Mouse (Mus musculus): ENCODE measurements around the gene Myh11. TPM values are rescaled to one million over a fixed set of nuclear protein-coding genes. Genes with fewer than 3 reads are reported as not detected.
A peak's percentile ranks its signal among the peaks of the same experiment; 100 is the strongest.
"Not testable (repeated sequence)": the region's sequence is repeated elsewhere in the genome, so short reads cannot be mapped to it uniquely, and the experiment has no call there.

Gene Myh11
- polyA plus RNA-seq, 1 experiment: not detected

DNA sequence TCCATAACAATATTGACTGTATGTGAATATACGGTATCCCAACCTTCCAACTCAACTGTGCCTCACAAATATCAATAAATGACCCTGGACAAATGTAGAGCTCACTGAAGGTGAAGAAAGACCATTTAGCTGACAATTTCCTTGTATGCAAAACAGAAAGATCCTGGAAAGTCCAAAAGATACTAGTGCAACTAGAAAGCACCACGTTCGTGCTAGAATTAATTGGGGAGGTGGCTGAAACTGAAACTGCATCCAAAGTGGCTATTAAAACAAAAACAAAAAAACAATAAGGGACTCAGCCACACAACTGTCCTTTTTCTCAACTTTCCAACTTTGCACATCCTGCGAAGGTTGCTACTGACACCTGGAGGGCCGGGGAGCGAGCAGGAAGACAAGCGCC, 132.6 kb downstream of the Myh11 start:
- H3K4me3 ChIP-seq (ENCODE audit: insufficient read depth, low read length): peak overlapping the region; percentile 97
- no peak for TF ChIP-seq CTCF (IDR thresholded peaks at IDR 0.05; ENCODE audit: low read depth, low read length)
- TF ChIP-seq POLR2A (IDR thresholded peaks at IDR 0.05; ENCODE audit: borderline replicate concordance, low read depth, low read length): no peak
- H3K27ac ChIP-seq (ENCODE audit: insufficient read depth, low read depth, low read length): peak overlapping the region; percentile 71
- H3K4me1 ChIP-seq (ENCODE audit: control insufficient read depth, insufficient read depth, low read length): peaks cover 16% of the 10 kb centered on the region

DNA sequence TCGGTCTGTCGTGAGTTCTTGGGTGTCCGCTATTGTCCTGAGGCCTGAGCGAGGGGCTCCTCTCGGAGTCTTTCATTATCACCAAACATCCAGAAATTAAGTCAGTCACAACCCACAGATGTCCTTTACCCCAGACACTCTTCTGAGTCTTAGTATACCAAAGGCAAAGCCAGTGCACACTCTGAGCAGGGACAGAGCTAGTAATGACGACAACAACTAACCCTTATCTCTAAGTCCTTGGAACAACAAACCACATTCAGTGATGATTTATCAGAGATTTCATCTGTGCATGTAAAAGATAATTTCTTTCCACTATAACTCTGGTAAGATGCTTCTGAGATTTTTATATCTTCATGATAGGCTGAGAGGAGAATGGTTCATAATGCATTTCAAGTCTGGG, 134.9 kb downstream of the Myh11 start:
- Histone ChIP-seq H3K4me1 (ENCODE audit: control insufficient read depth, insufficient read depth, low read length) (peaks cover 12% of the 10 kb centered on the region), H3K4me3 (ENCODE audit: insufficient read depth, low read length) (no peak overlapping the region), H3K27ac (ENCODE audit: insufficient read depth, low read depth, low read length) (no peak overlapping the region)
- TF ChIP-seq CTCF (IDR thresholded peaks at IDR 0.05; ENCODE audit: low read depth, low read length): no peak
- no peak for TF ChIP-seq POLR2A (IDR thresholded peaks at IDR 0.05; ENCODE audit: borderline replicate concordance, low read depth, low read length)

DNA sequence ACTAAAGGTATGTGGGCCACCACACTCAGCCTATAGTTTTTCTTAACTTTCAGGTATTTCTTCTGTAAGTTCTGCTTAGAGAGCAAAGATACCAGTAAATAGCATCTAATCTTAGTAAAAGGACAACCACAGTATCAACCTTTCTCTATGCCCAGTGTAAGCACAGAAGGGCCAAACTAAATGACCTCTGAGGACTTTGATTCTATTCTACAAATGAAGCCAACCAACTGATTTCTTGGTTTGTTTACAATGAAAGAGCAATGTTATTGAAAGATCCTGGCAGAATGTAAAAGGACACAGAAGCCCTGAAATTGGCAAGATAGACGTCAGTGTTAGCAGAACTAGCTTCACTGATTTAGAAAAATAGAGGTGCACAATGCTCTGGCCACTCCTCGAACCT, 135.5 kb downstream of the Myh11 start:
- H3K27ac ChIP-seq (ENCODE audit: insufficient read depth, low read depth, low read length): not testable (repeated sequence)

DNA sequence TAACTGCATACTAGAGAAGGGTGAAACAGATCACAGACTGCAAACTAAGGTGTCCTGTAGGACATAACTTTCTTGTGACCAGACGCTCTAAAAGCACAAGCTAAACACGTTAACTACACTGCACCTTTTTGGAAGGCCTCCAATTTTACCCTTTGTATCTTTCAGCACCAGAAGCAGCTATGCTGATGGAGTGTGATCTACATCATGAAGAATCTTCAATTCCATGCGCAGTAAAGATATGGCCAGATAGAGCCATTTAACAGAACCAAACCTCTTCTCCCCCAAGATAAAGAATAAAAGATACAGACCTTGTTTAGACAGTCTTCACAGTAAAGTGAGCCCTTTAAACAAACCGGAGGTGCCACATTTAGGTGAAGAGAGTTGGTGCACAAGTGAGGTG, 139.5 kb downstream of the Myh11 start:
- Histone ChIP-seq H3K27ac (ENCODE audit: insufficient read depth, low read depth, low read length) (no peak overlapping the region), H3K4me3 (ENCODE audit: insufficient read depth, low read length) (no peak overlapping the region), H3K4me1 (ENCODE audit: control insufficient read depth, insufficient read depth, low read length) (peaks cover 5% of the 10 kb centered on the region; the same call in 1 of the 2 replicates)
- TF ChIP-seq POLR2A (IDR thresholded peaks at IDR 0.05; ENCODE audit: borderline replicate concordance, low read depth, low read length): no peak
- no peak for TF ChIP-seq CTCF (IDR thresholded peaks at IDR 0.05; ENCODE audit: low read depth, low read length)

More for the DNA sequence above, 135.5 kb downstream of the Myh11 start:
- H3K4me1 ChIP-seq (ENCODE audit: control insufficient read depth, insufficient read depth, low read length); H3K4me3 ChIP-seq (ENCODE audit: insufficient read depth, low read length): not testable (repeated sequence)

DNA sequence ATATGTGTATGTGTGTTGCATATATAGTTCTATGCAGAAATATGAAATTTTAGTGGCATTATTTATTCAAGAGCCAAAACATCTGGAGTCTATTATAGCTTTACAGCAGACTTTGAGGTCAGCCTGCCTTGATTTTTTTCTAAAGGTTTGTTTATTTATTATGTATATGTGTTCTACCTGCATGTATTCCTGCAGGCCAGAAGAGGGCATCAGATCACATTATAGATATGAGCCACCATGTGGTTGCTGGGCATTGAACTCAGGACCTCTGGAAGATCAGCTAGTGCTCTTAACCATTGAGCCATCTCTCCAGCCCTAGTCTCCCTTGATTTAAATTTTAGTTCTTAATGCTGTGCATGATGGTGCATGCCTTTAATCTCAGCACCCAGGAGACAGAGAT, 143.5 kb downstream of the Myh11 start:
- Histone ChIP-seq H3K4me1 (ENCODE audit: control insufficient read depth, insufficient read depth, low read length) (no peaks in the 10 kb centered on the region), H3K27ac (ENCODE audit: insufficient read depth, low read depth, low read length) (no peak overlapping the region), H3K4me3 (ENCODE audit: insufficient read depth, low read length) (no peak overlapping the region)
- TF ChIP-seq CTCF (IDR thresholded peaks at IDR 0.05; ENCODE audit: low read depth, low read length) (no peak), POLR2A (IDR thresholded peaks at IDR 0.05; ENCODE audit: borderline replicate concordance, low read depth, low read length) (no peak)

Other genes with a start within 250 kb of the Myh11 start
- gene Nde1, start 128.1 kb downstream of the Myh11 start, polyA plus RNA-seq (2012; ENCODE audit: insufficient read depth, insufficient read length, missing spikeins): 67.5 and 69.0 TPM in 2 replicates
- 57.7 and 62.3 TPM in 2 replicates for gene Marf1, start 128.0 kb downstream of the Myh11 start, polyA plus RNA-seq (2012; ENCODE audit: insufficient read depth, insufficient read length, missing spikeins)
- gene Fopnl, start 26.0 kb upstream of the Myh11 start, polyA plus RNA-seq (2012; ENCODE audit: insufficient read depth, insufficient read length, missing spikeins): 42.1 and 52.6 TPM in 2 replicates
- gene Abcc1, start 70.2 kb upstream of the Myh11 start, polyA plus RNA-seq (2012; ENCODE audit: insufficient read depth, insufficient read length, missing spikeins): 105 and 110 TPM in 2 replicates